ENCODE assay signal across 8 mouse cellular contexts in the genomic region with DNA sequence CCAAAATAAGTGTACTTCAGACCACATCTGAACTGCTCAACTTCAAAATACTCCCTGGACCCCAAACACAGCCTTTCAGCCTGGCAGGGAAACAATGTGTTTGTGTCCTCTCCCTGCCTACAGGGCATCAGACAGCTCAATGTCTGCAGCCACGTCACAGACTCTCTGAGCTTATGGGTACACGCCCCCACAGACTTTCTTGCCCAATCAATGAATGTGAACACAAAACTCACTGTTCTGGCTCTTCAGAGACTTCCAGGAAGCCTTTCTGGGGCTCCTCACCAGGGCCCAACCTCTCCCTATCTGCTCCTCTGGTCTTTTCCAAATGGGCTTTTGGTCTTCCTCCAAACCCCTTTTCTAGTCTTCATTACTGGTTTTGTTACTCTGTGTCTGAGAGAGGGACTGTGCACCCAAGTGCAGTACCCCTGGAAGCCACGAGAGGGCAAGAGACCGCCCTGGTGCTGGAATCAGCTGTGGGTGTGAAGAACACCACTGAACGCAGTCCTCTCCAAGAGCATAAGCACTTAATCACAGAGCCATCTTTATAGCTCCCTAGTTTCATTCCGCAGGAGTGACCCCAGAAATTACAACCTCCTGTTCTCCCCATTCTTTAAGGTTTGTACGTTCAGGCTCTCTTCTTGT. TPM values are rescaled to one million over a fixed set of nuclear protein-coding genes. Genes with fewer than 3 reads are reported as not detected.
DNase-seq lines count a peak whose midpoint lies in the region; ATAC-seq lines count a peak whose summit lies in the region.

No protein-coding gene starts in this region.

- H3K4me3 ChIP-seq in midbrain, embryonic 11.5 days (ENCODE audit: low read depth, low read length) = no peak overlapping the region
- no peak overlapping the region for H3K4me3 ChIP-seq in midbrain, embryonic 13.5 days (replicated peaks)

- no peaks in the 10 kb centered on the region for H3K9me3 ChIP-seq in midbrain, embryonic 11.5 days (ENCODE audit: control insufficient read depth, low read length)
- no peaks in the 10 kb centered on the region for H3K9me3 ChIP-seq in midbrain, embryonic 13.5 days

- peaks cover 62% of the 10 kb centered on the region for H3K36me3 ChIP-seq in midbrain, embryonic 11.5 days (ENCODE audit: control insufficient read depth, insufficient read depth, low read length)
- peaks cover 99% of the 10 kb centered on the region for H3K36me3 ChIP-seq in midbrain, embryonic 13.5 days

- peak; percentile 52 for DNase-seq in cerebellum, adult 18-20 months
- DNase-seq in cerebellum, adult 9-11 months = no peak
- peak; percentile 94 for DNase-seq in midbrain, embryonic 11.5 days (ENCODE audit: low spot score, missing footprints)
- peak; percentile 54 for DNase-seq in embryo, embryonic 10 days (ENCODE audit: low spot score)
- peak; percentile 81 to 84 for DNase-seq in kidney, postnatal 4 days
- peak; percentile 81 for DNase-seq in naive thymus-derived CD4-positive, alpha-beta T cell, adult 2 months (ENCODE audit: low read depth)

- H3K4me2 ChIP-seq in midbrain, embryonic 11.5 days = no peak overlapping the region
- no peak overlapping the region for H3K4me2 ChIP-seq in midbrain, embryonic 13.5 days (replicated peaks)

- no peaks in the 10 kb centered on the region for H3K4me1 ChIP-seq in midbrain, embryonic 11.5 days (ENCODE audit: control insufficient read depth, insufficient read depth, low read length)
- no peaks in the 10 kb centered on the region for H3K4me1 ChIP-seq in midbrain, embryonic 13.5 days (replicated peaks)

- H3K9ac ChIP-seq in midbrain, embryonic 11.5 days (ENCODE audit: low read length) = no peak overlapping the region
- H3K9ac ChIP-seq in midbrain, embryonic 13.5 days (replicated peaks) = no peak overlapping the region

- no peak for ATAC-seq in midbrain, embryonic 11.5 days (ENCODE audit: low FRiP score)
- ATAC-seq in midbrain, embryonic 13.5 days = no peak
- no peak for ATAC-seq in frontal cortex, adult (ENCODE audit: low TSS enrichment)

- no peak overlapping the region for H3K27ac ChIP-seq in midbrain, embryonic 11.5 days (ENCODE audit: low read depth, low read length)
- H3K27ac ChIP-seq in midbrain, embryonic 13.5 days = no peak overlapping the region

- WGBS in midbrain, embryonic 11.5 days = 76% methylated on average over 7 of the region's 7 CpGs
- WGBS in midbrain, embryonic 13.5 days = 67% methylated on average over 7 of the region's 7 CpGs

- no peaks in the 10 kb centered on the region for H3K27me3 ChIP-seq in midbrain, embryonic 11.5 days (ENCODE audit: control insufficient read depth, insufficient read depth, low read length)
- H3K27me3 ChIP-seq in midbrain, embryonic 13.5 days = no peaks in the 10 kb centered on the region

RNA-seq across cellular contexts. Expression of a gene that starts 14.8 kb away (rescaled TPM):
- 9.6 and 12.2 TPM in 2 replicates for polyA plus RNA-seq in midbrain, embryonic 11.5 days (2014; fragmentation: Nextera tagmentation; extraction: Ambion mirVana)
- 14.0 and 17.0 TPM in 2 replicates for polyA plus RNA-seq in midbrain, embryonic 13.5 days (2015; fragmentation: Nextera tagmentation; extraction: Ambion mirVana)

RNA-seq across cellular contexts. Expression of a gene that starts 20.1 kb away (rescaled TPM):
- 18.6 and 22.2 TPM in 2 replicates for polyA plus RNA-seq in midbrain, embryonic 11.5 days (2014; fragmentation: Nextera tagmentation; extraction: Ambion mirVana)
- 8.4 and 9.6 TPM in 2 replicates for polyA plus RNA-seq in midbrain, embryonic 13.5 days (2015; fragmentation: Nextera tagmentation; extraction: Ambion mirVana)

RNA-seq across cellular contexts. Expression of a gene that starts 21.7 kb away (rescaled TPM):
- 43.6 and 44.4 TPM in 2 replicates for polyA plus RNA-seq in midbrain, embryonic 11.5 days (2014; fragmentation: Nextera tagmentation; extraction: Ambion mirVana)
- polyA plus RNA-seq in midbrain, embryonic 13.5 days (2015; fragmentation: Nextera tagmentation; extraction: Ambion mirVana) = 38.1 and 47.7 TPM in 2 replicates

RNA-seq across cellular contexts. Expression of a gene that starts 24.4 kb away (rescaled TPM):
- 53.2 and 56.7 TPM in 2 replicates for polyA plus RNA-seq in midbrain, embryonic 11.5 days (2014; fragmentation: Nextera tagmentation; extraction: Ambion mirVana)
- polyA plus RNA-seq in midbrain, embryonic 13.5 days (2015; fragmentation: Nextera tagmentation; extraction: Ambion mirVana) = 56.5 and 61.8 TPM in 2 replicates

RNA-seq across cellular contexts. Expression of a gene that starts 24.6 kb away (rescaled TPM):
- 12.7 and 13.5 TPM in 2 replicates for polyA plus RNA-seq in midbrain, embryonic 11.5 days (2014; fragmentation: Nextera tagmentation; extraction: Ambion mirVana)
- 13.2 and 14.5 TPM in 2 replicates for polyA plus RNA-seq in midbrain, embryonic 13.5 days (2015; fragmentation: Nextera tagmentation; extraction: Ambion mirVana)
